Mouse (Mus musculus) brain, adult 2 months (tissue): ENCODE measurements around the gene Bsph2.

ENCODE experiments used
- DNase-seq: peaks from one replicate; pipeline ENCODE4 v3.0.0; 2011; ENCODE audit warnings: low read depth, low spot score

The Bsph2 gene

DNA sequence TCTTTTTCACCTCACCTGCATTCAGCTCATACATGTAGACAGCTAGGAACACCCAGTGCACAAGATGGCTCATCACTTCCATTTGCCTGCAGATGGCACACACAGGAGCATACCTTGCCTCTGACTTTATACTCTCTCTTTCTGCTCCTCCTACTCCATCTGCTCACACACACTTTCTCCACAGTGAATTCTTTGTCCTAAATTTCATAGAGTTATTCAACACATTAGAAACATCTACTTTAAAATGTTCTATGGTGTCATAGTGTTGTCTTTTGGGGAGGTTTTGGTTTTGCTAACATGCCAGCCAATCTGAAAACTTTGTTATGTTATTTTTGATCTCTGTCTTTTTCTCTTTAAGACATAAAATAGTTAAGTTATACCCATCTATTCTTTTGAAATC lies at the start of gene Bsph2:
Gene Bsph2, minus strand, starts transcription at position 101 of the 400 bp plus-strand sequence.
- no peak for DNase-seq

DNA sequence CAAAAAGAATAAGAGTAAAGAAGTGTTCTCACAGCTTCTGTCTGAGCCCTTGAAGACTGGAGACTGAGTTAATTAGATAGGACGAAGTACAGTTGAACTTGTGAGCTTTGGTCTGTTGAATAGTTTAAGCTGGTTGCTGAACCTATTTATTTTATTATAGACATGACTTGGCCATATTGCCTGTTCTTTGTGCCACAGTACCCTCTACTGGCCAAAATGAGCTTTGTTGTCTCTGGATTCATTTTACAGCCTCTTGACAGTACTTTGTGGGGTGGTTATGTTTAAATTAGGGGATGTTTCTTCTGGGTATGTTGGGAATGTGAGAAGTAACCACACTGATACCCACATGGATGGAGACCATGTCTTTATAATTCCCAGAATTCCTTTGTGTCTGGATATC lies 59.3 kb downstream of the Bsph2 start:
- DNase-seq = peak; percentile 41
